Mouse (Mus musculus) ES-Bruce4 (cell line): ENCODE data around the gene Adk.

Experiments
- CTCF ChIP-seq: IDR thresholded peaks from one replicate; pipeline ENCODE4 v1.8.1; 2011; ENCODE audit warnings: low read depth, low read length
- POLR2A ChIP-seq: IDR thresholded peaks from one replicate; pipeline ENCODE4 v1.8.1; 2011; ENCODE audit warnings: low read length; ENCODE audit not compliant: insufficient read depth

GRCm38 (mm10) chr14:21439785-21440184, 387.4 kb downstream of the Adk start:
- TF ChIP-seq CTCF (no peak), POLR2A (no peak)
